Mouse (Mus musculus) midbrain, embryonic 13.5 days (tissue): ENCODE measurements around the gene Smg6. TPM values are rescaled to one million over a fixed set of nuclear protein-coding genes. Genes with fewer than 3 reads are reported as not detected.

Experiments
- ATAC-seq: fragments of 200-750 bp; cut with Nextera tagmentation; 2 replicates; pipeline ENCODE4 v1.8.0; 2017; ENCODE audit warnings: mild to moderate bottlenecking, moderate TSS enrichment, moderate library complexity
- H3K27ac ChIP-seq: fragments of 300-500 bp; sonication (generic); 2 replicates; pipeline ENCODE4 v1.5.1; 2015; ENCODE audit warnings: inconsistent platforms, mild to moderate bottlenecking, moderate library complexity
- H3K27me3 ChIP-seq: fragments of 300-500 bp; sonication (generic); 2 replicates; pipeline ENCODE4 v1.6.1; 2015; ENCODE audit warnings: mild to moderate bottlenecking, inconsistent platforms
- H3K36me3 ChIP-seq: fragments of 300-500 bp; sonication (generic); 2 replicates; pipeline ENCODE4 v1.6.1; 2015; ENCODE audit warnings: mild to moderate bottlenecking, inconsistent platforms
- H3K4me1 ChIP-seq: fragments of 300-500 bp; sonication (generic); replicated peaks from 2 replicates; pipeline ENCODE4 v1.6.1; 2015; ENCODE audit warnings: inconsistent platforms
- H3K4me2 ChIP-seq: fragments of 300-500 bp; sonication (generic); replicated peaks from 2 replicates; pipeline ENCODE4 v1.6.1; 2015; ENCODE audit warnings: moderate library complexity, mild to moderate bottlenecking, inconsistent platforms
- H3K4me3 ChIP-seq: fragments of 300-500 bp; sonication (generic); replicated peaks from 2 replicates; pipeline ENCODE4 v1.5.1; 2015; ENCODE audit warnings: mild to moderate bottlenecking, inconsistent platforms
- H3K9ac ChIP-seq: fragments of 300-500 bp; sonication (generic); replicated peaks from 2 replicates; pipeline ENCODE4 v1.6.1; 2015; ENCODE audit warnings: mild to moderate bottlenecking, inconsistent platforms
- H3K9me3 ChIP-seq: fragments of 300-500 bp; sonication (generic); 2 replicates; pipeline ENCODE4 v1.6.1; 2016; ENCODE audit warnings: mild to moderate bottlenecking, inconsistent platforms
- WGBS: fragments of 180-500 bp; shearing (Covaris S2); methylation state at CpG from one replicate; pipeline ENCODE4 v1.1.7; 2015; 5-methylcytosine and 5-hydroxymethylcytosine counted together
- polyA plus RNA-seq: library from polyadenylated mRNA; unstranded; fragments of >200 nt; fragmentation: Nextera tagmentation; extraction: Ambion mirVana; gene quantifications from 2 replicates; pipeline ENCODE4 v1.2.1, GENCODE M21; 2015

The Smg6 gene
- polyA plus RNA-seq, 1 experiment from 2014 or later: 21.0 TPM

- H3K9ac ChIP-seq: no peak overlapping the region
- no peak overlapping the region for H3K4me3 ChIP-seq
- peaks cover 21% of the 10 kb centered on the region for H3K27me3 ChIP-seq
- H3K4me1 ChIP-seq: no peaks in the 10 kb centered on the region
- no peak overlapping the region for H3K4me2 ChIP-seq
- H3K36me3 ChIP-seq: peaks cover 57% of the 10 kb centered on the region
- no peaks in the 10 kb centered on the region for H3K9me3 ChIP-seq
- WGBS: 67% methylated on average over 2 of the region's 2 CpGs
- no peak for ATAC-seq
- H3K27ac ChIP-seq: no peak overlapping the region
Measured at GRCm38 (mm10) chr11:75159564-75159963, 233.9 kb downstream of the Smg6 start.

GRCm38 (mm10) chr11:75160954-75161353 lies 235.3 kb downstream of the Smg6 start:
- Histone ChIP-seq H3K4me1 (peaks cover 7% of the 10 kb centered on the region), H3K4me3 (no peak overlapping the region), H3K9ac (no peak overlapping the region), H3K36me3 (peaks cover 57% of the 10 kb centered on the region), H3K9me3 (no peaks in the 10 kb centered on the region), H3K27me3 (peaks cover 34% of the 10 kb centered on the region), H3K4me2 (no peak overlapping the region), H3K27ac (no peak overlapping the region)
- WGBS: 88% methylated on average over 7 of the region's 7 CpGs
- no peak for ATAC-seq

- no peak overlapping the region for H3K4me3 ChIP-seq
- H3K4me1 ChIP-seq: peaks cover 13% of the 10 kb centered on the region
- H3K9ac ChIP-seq: no peak overlapping the region
- ATAC-seq: no peak
- H3K27me3 ChIP-seq: peaks cover 40% of the 10 kb centered on the region
- H3K36me3 ChIP-seq: peaks cover 51% of the 10 kb centered on the region
- no peak overlapping the region for H3K4me2 ChIP-seq
- H3K27ac ChIP-seq: no peak overlapping the region
- H3K9me3 ChIP-seq: no peaks in the 10 kb centered on the region
- 80% methylated on average over 4 of the region's 4 CpGs for WGBS
Measured at GRCm38 (mm10) chr11:75161417-75162008, 235.9 kb downstream of the Smg6 start.

GRCm38 (mm10) chr11:75162591-75163080 lies 237.0 kb downstream of the Smg6 start:
- Histone ChIP-seq H3K27ac (no peak overlapping the region), H3K4me2 (no peak overlapping the region), H3K4me1 (peaks cover 24% of the 10 kb centered on the region), H3K36me3 (peaks cover 47% of the 10 kb centered on the region), H3K4me3 (no peak overlapping the region), H3K9me3 (no peaks in the 10 kb centered on the region), H3K9ac (no peak overlapping the region), H3K27me3 (peaks cover 51% of the 10 kb centered on the region)
- ATAC-seq: no peak
- WGBS: 90% methylated on average over 12 of the region's 12 CpGs

- Histone ChIP-seq H3K27ac (no peak overlapping the region), H3K4me1 (peaks cover 31% of the 10 kb centered on the region), H3K36me3 (peaks cover 46% of the 10 kb centered on the region), H3K4me3 (no peak overlapping the region), H3K9me3 (no peaks in the 10 kb centered on the region), H3K27me3 (peaks cover 59% of the 10 kb centered on the region), H3K9ac (no peak overlapping the region), H3K4me2 (no peak overlapping the region)
- 91% methylated on average over 6 of the region's 6 CpGs for WGBS
- no peak for ATAC-seq
Measured at GRCm38 (mm10) chr11:75163379-75163778, 237.8 kb downstream of the Smg6 start.

GRCm38 (mm10) chr11:75164051-75164450 lies 238.4 kb downstream of the Smg6 start:
- Histone ChIP-seq H3K9ac (no peak overlapping the region), H3K4me1 (peaks cover 38% of the 10 kb centered on the region), H3K27me3 (peaks cover 65% of the 10 kb centered on the region), H3K9me3 (no peaks in the 10 kb centered on the region), H3K4me3 (no peak overlapping the region), H3K36me3 (peaks cover 41% of the 10 kb centered on the region), H3K4me2 (no peak overlapping the region), H3K27ac (no peak overlapping the region)
- 80% methylated on average over 2 of the region's 2 CpGs for WGBS
- ATAC-seq: no peak

GRCm38 (mm10) chr11:75164750-75165149 lies 239.1 kb downstream of the Smg6 start:
- Histone ChIP-seq H3K36me3 (peaks cover 34% of the 10 kb centered on the region), H3K9ac (no peak overlapping the region), H3K4me2 (no peak overlapping the region), H3K27me3 (peaks cover 72% of the 10 kb centered on the region), H3K27ac (no peak overlapping the region), H3K4me3 (peak overlapping the region; percentile 48; the same call in 1 of the 2 replicates), H3K4me1 (peaks cover 44% of the 10 kb centered on the region), H3K9me3 (no peaks in the 10 kb centered on the region)
- ATAC-seq: no peak
- 15% methylated on average over 13 of the region's 15 CpGs for WGBS

GRCm38 (mm10) chr11:75165441-75166192 lies 240.0 kb downstream of the Smg6 start:
- ATAC-seq: no peak
- WGBS: 3% methylated on average over 54 of the region's 54 CpGs
- Histone ChIP-seq H3K27me3 (peaks cover 75% of the 10 kb centered on the region), H3K36me3 (peaks cover 25% of the 10 kb centered on the region), H3K9ac (no peak overlapping the region), H3K4me2 (peak overlapping the region; percentile 75), H3K4me1 (peaks cover 52% of the 10 kb centered on the region), H3K27ac (no peak overlapping the region), H3K4me3 (peak overlapping the region; percentile 48), H3K9me3 (no peaks in the 10 kb centered on the region)

- Histone ChIP-seq H3K4me3 (peak overlapping the region; percentile 48), H3K4me2 (peak overlapping the region; percentile 75), H3K27me3 (peaks cover 82% of the 10 kb centered on the region), H3K4me1 (peaks cover 59% of the 10 kb centered on the region), H3K9ac (peak overlapping the region; percentile 54), H3K9me3 (no peaks in the 10 kb centered on the region), H3K27ac (no peak overlapping the region), H3K36me3 (peaks cover 19% of the 10 kb centered on the region)
- no peak for ATAC-seq
- whole genome bisulfite sequencing: 4% methylated on average over 55 of the region's 55 CpGs
Measured at GRCm38 (mm10) chr11:75166193-75166842, 240.7 kb downstream of the Smg6 start.

GRCm38 (mm10) chr11:75166861-75167642 lies 241.4 kb downstream of the Smg6 start:
- Histone ChIP-seq H3K4me3 (peak overlapping the region; percentile 48), H3K9me3 (no peaks in the 10 kb centered on the region), H3K9ac (peak overlapping the region; percentile 54), H3K4me2 (peak overlapping the region; percentile 75), H3K27ac (no peak overlapping the region), H3K4me1 (peaks cover 67% of the 10 kb centered on the region), H3K36me3 (peaks cover 14% of the 10 kb centered on the region), H3K27me3 (peaks cover 90% of the 10 kb centered on the region)
- no peak for ATAC-seq
- 2% methylated on average over 66 of the region's 68 CpGs for WGBS

GRCm38 (mm10) chr11:75167643-75168589 lies 242.3 kb downstream of the Smg6 start:
- Histone ChIP-seq H3K9ac (peak overlapping the region; percentile 62), H3K9me3 (no peaks in the 10 kb centered on the region), H3K4me3 (peak overlapping the region; percentile 48), H3K4me1 (peaks cover 74% of the 10 kb centered on the region), H3K36me3 (peaks cover 8% of the 10 kb centered on the region), H3K4me2 (peak overlapping the region; percentile 75), H3K27me3 (peaks cover 94% of the 10 kb centered on the region), H3K27ac (no peak overlapping the region)
- no peak for ATAC-seq
- WGBS: 2% methylated on average over 49 of the region's 63 CpGs
